ENCODE assay signal across 24 mouse cellular contexts in genomic region chr10:99685911-99686310, GRCm38 (mm10).
DNase-seq lines count a peak whose midpoint lies in the region; ATAC-seq lines count a peak whose summit lies in the region.
"Had no signal": no experiment of that assay in that cellular context is flagged by ENCODE, and none has a peak within 500 bp of the region (broad histone marks: within the 10 kb centered on the region; RNA-seq: fewer than 3 reads in every experiment).

No protein-coding gene starts in this region.

- no peaks in the 10 kb centered on the region for H3K9me3 ChIP-seq in embryonic facial prominence, embryonic 10.5 days
- no peaks in the 10 kb centered on the region for H3K9me3 ChIP-seq in midbrain, embryonic 15.5 days
- H3K9me3 ChIP-seq: embryonic facial prominence, embryonic 15.5 days; forebrain, embryonic 15.5 days; heart, embryonic 10.5 days had no signal

- no peak for ATAC-seq in midbrain, embryonic 15.5 days (replicated peaks)
- ATAC-seq: CD4-positive, CD25-positive, alpha-beta regulatory T cell, adult 4 months; forebrain, embryonic 15.5 days; intestine, embryonic 16.5 days had no signal

- H3K4me1 ChIP-seq in brown adipose tissue, adult 24 weeks (ENCODE audit: control insufficient read depth, insufficient read depth, insufficient read length, low read length): peaks cover 6% of the 10 kb centered on the region
- H3K4me1 ChIP-seq in embryonic facial prominence, embryonic 10.5 days: peaks cover 9% of the 10 kb centered on the region
- peaks cover 4% of the 10 kb centered on the region; the same call in 1 of the 2 replicates for H3K4me1 ChIP-seq in midbrain, embryonic 15.5 days
- H3K4me1 ChIP-seq: embryonic facial prominence, embryonic 15.5 days; heart, embryonic 10.5 days had no signal

- peak overlapping the region; percentile 37; the same call in 1 of the 2 replicates for H3K27ac ChIP-seq in brown adipose tissue, adult 24 weeks (replicated peaks; ENCODE audit: low read depth, low read length)
- H3K27ac ChIP-seq in embryonic facial prominence, embryonic 10.5 days (replicated peaks): no peak overlapping the region
- H3K27ac ChIP-seq in midbrain, embryonic 15.5 days: no peak overlapping the region
- H3K27ac ChIP-seq: embryonic facial prominence, embryonic 15.5 days; forebrain, embryonic 15.5 days; heart, embryonic 10.5 days; hindbrain, embryonic 14.5 days had no signal

- H3K9ac ChIP-seq in midbrain, embryonic 15.5 days: no peak overlapping the region
- H3K9ac ChIP-seq: embryonic facial prominence, embryonic 15.5 days; forebrain, embryonic 15.5 days; hindbrain, embryonic 14.5 days had no signal

- H3K36me3 ChIP-seq in embryonic facial prominence, embryonic 10.5 days (replicated peaks): no peaks in the 10 kb centered on the region
- H3K36me3 ChIP-seq in midbrain, embryonic 15.5 days (replicated peaks): no peaks in the 10 kb centered on the region
- H3K36me3 ChIP-seq: embryonic facial prominence, embryonic 15.5 days; forebrain, embryonic 15.5 days; G1E; heart, embryonic 10.5 days had no signal

- peak; percentile 14 for DNase-seq in embryo, embryonic 10 days (ENCODE audit: low spot score)
- DNase-seq in embryo, embryonic 9.5 days (ENCODE audit: extremely low spot score): no peak
- peak; percentile 10 for DNase-seq in embryonic facial prominence, embryonic 10.5 days (ENCODE audit: low spot score)
- peak; percentile 79 for DNase-seq in mesoderm, embryonic 11.5 days (ENCODE audit: low read depth, low spot score)
- DNase-seq in kidney, postnatal 4 days: no peak
- DNase-seq: adrenal gland, postnatal 10 days; B cell, adult 2 months; cerebellum, adult 11-12 months; cerebellum, adult 9-10 months; cerebellum, postnatal 25 days; gastrocnemius, postnatal 14 days; heart, postnatal 10 days; heart, postnatal 4 days; kidney, adult 2 months had no signal

- 47% methylated on average over 5 of the region's 5 CpGs for WGBS in embryonic facial prominence, embryonic 10.5 days
- 57% methylated on average over 5 of the region's 5 CpGs for WGBS in midbrain, embryonic 15.5 days

- H3K4me2 ChIP-seq in midbrain, embryonic 15.5 days: no peak overlapping the region
- H3K4me2 ChIP-seq: embryonic facial prominence, embryonic 15.5 days; forebrain, embryonic 15.5 days; hindbrain, embryonic 14.5 days had no signal

- H3K4me3 ChIP-seq in brown adipose tissue, adult 24 weeks (ENCODE audit: insufficient read depth, low read depth, low read length): no peak overlapping the region
- H3K4me3 ChIP-seq in embryonic facial prominence, embryonic 10.5 days: no peak overlapping the region
- H3K4me3 ChIP-seq in midbrain, embryonic 15.5 days: no peak overlapping the region
- H3K4me3 ChIP-seq: embryonic facial prominence, embryonic 15.5 days; erythroblast, embryonic 14.5 days; forebrain, embryonic 15.5 days; heart, embryonic 10.5 days had no signal

- no peaks in the 10 kb centered on the region for H3K27me3 ChIP-seq in embryonic facial prominence, embryonic 10.5 days (replicated peaks; ENCODE audit: low read depth, poor library complexity, severe bottlenecking)
- H3K27me3 ChIP-seq in midbrain, embryonic 15.5 days (replicated peaks): no peaks in the 10 kb centered on the region
- H3K27me3 ChIP-seq: embryonic facial prominence, embryonic 15.5 days; forebrain, embryonic 15.5 days had no signal

Comparison
In these comparisons a context has a peak if more than half of its experiments do, and no peak if none do; other contexts are left out.
1. DNase-seq: peak in embryo, embryonic 10 days (single experiment), embryonic facial prominence, embryonic 10.5 days (single experiment) and mesoderm, embryonic 11.5 days (single experiment); none in embryo, embryonic 9.5 days (single experiment) and kidney, postnatal 4 days (0 of 2).